Mouse (Mus musculus) MEL (cell line): ENCODE results near the gene Loxl3. TPM values are rescaled to one million over a fixed set of nuclear protein-coding genes. Genes with fewer than 3 reads are reported as not detected.

Experiments used
- DNase-seq: peaks from one replicate; pipeline ENCODE4 v3.0.0; 2011; ENCODE audit warnings: low read depth, low spot score
- H3K27ac ChIP-seq: 2 replicates; pipeline ENCODE4 v1.5.1; 2012; ENCODE audit warnings: low read depth, mild to moderate bottlenecking, control low read depth, low read length, moderate library complexity; ENCODE audit not compliant: control insufficient read depth
- H3K27me3 ChIP-seq, 2 experiments: fragments of 150-350 bp in 1 of 2; sonication (generic) in 1 of 2; 2 replicates each; pipeline ENCODE4 v1.6.1; 2012; ENCODE audit warnings: low read length in 2 of 2, mild to moderate bottlenecking in 2 of 2, improper control_type of control experiment in 1 of 2, moderate library complexity in 1 of 2; ENCODE audit not compliant: insufficient read depth in 2 of 2, control insufficient read depth in 1 of 2
- H3K36me3 ChIP-seq, 2 experiments: 2 replicates each; pipeline ENCODE4 v1.6.1; 2012 to 2014; ENCODE audit warnings: low read length in 2 of 2, improper control_type of control experiment in 1 of 2, inconsistent platforms in 1 of 2, mild to moderate bottlenecking in 1 of 2; ENCODE audit not compliant: insufficient read depth in 2 of 2, control insufficient read depth in 1 of 2
- H3K4me1 ChIP-seq, 2 experiments: fragments of 150-350 bp in 1 of 2; sonication (generic) in 1 of 2; 2 replicates each; pipeline ENCODE4 v1.6.1; 2012; ENCODE audit warnings: low read length in 2 of 2, improper control_type of control experiment in 1 of 2, mild to moderate bottlenecking in 1 of 2; ENCODE audit not compliant: insufficient read depth in 2 of 2, control insufficient read depth in 1 of 2
- H3K4me3 ChIP-seq, 2 experiments: fragments of 150-350 bp in 1 of 2; sonication (generic) in 1 of 2; 2 replicates each; pipeline ENCODE4 v1.5.1; 2012; ENCODE audit warnings: low read depth in 2 of 2, low read length in 2 of 2, mild to moderate bottlenecking in 2 of 2, moderate library complexity in 2 of 2, control low read depth in 1 of 2, improper control_type of control experiment in 1 of 2; ENCODE audit not compliant: control insufficient read depth in 1 of 2, insufficient read depth in 1 of 2
- H3K79me2 ChIP-seq: 2 replicates; pipeline ENCODE4 v1.6.1; 2012; ENCODE audit warnings: mild to moderate bottlenecking, low read length, moderate library complexity; ENCODE audit not compliant: control insufficient read depth, poor library complexity, insufficient read depth
- H3K9ac ChIP-seq: 2 replicates; pipeline ENCODE4 v1.6.1; 2012; ENCODE audit warnings: low read depth, mild to moderate bottlenecking, control low read depth, low read length, moderate library complexity; ENCODE audit not compliant: control insufficient read depth, poor library complexity, severe bottlenecking
- H3K9me3 ChIP-seq: fragments of 150-350 bp; sonication (generic); replicated peaks from 2 replicates; pipeline ENCODE4 v1.6.1; 2012; ENCODE audit warnings: mild to moderate bottlenecking, low read length, improper control_type of control experiment, moderate library complexity; ENCODE audit not compliant: insufficient read depth
- BHLHE40 ChIP-seq: IDR thresholded peaks from 2 replicates; pipeline ENCODE4 v1.6.1; 2012; ENCODE audit warnings: low read depth, mild to moderate bottlenecking, inconsistent platforms, low read length, improper control_type of control experiment, borderline replicate concordance
- CHD2 ChIP-seq: IDR thresholded peaks from 2 replicates; pipeline ENCODE4 v1.6.1; 2011; ENCODE audit warnings: low read length, improper control_type of control experiment
- ELF1 ChIP-seq: IDR thresholded peaks from 2 replicates; pipeline ENCODE4 v1.6.1; 2014; ENCODE audit warnings: low read depth, mild to moderate bottlenecking, inconsistent platforms, low read length, improper control_type of control experiment, moderate library complexity
- GATA1 ChIP-seq: IDR thresholded peaks from 2 replicates; pipeline ENCODE4 v1.6.1; 2011; ENCODE audit warnings: low read depth, low read length, improper control_type of control experiment
- HCFC1 ChIP-seq: IDR thresholded peaks from 2 replicates; pipeline ENCODE4 v1.6.1; 2012; ENCODE audit warnings: low read depth, mild to moderate bottlenecking, inconsistent platforms, low read length, improper control_type of control experiment, moderate library complexity
- MAX ChIP-seq: IDR thresholded peaks from 2 replicates; pipeline ENCODE4 v1.6.1; 2011; ENCODE audit warnings: low read length, improper control_type of control experiment
- MYB ChIP-seq: IDR thresholded peaks from 2 replicates; pipeline ENCODE4 v1.6.1; 2011; ENCODE audit warnings: mild to moderate bottlenecking, low read depth, low read length, improper control_type of control experiment
- POLR2A ChIP-seq, 2 experiments: IDR thresholded peaks; 2 replicates each; pipeline ENCODE4 v1.6.1; 2011 to 2012; ENCODE audit warnings: low read length in 2 of 2, mild to moderate bottlenecking in 2 of 2, control low read depth in 1 of 2, improper control_type of control experiment in 1 of 2, low read depth in 1 of 2, moderate library complexity in 1 of 2; ENCODE audit not compliant: control insufficient read depth in 1 of 2, insufficient read depth in 1 of 2, poor library complexity in 1 of 2
- POLR2AphosphoS2 ChIP-seq: IDR thresholded peaks from 2 replicates; pipeline ENCODE4 v1.6.1; 2011; ENCODE audit warnings: low read length, improper control_type of control experiment
- RAD21 ChIP-seq: IDR thresholded peaks from 2 replicates; pipeline ENCODE4 v1.6.1; 2011; ENCODE audit warnings: mild to moderate bottlenecking, low read depth, low read length, improper control_type of control experiment
- SMC3 ChIP-seq: IDR thresholded peaks from 2 replicates; pipeline ENCODE4 v1.6.1; 2011; ENCODE audit warnings: low read depth, low read length, improper control_type of control experiment
- ZKSCAN1 ChIP-seq: IDR thresholded peaks from 2 replicates; pipeline ENCODE4 v1.6.1; 2012; ENCODE audit warnings: low read depth, mild to moderate bottlenecking, inconsistent platforms, low read length, improper control_type of control experiment, moderate library complexity
- ZNF384 ChIP-seq: IDR thresholded peaks from 2 replicates; pipeline ENCODE4 v1.6.1; 2012; ENCODE audit warnings: low read depth, mild to moderate bottlenecking, inconsistent platforms, low read length, improper control_type of control experiment
- polyA plus RNA-seq, 2 experiments: library from polyadenylated mRNA; stranded (reverse) in 1 of 2; unstranded in 1 of 2; fragments of >175 nt in 1 of 2; fragments of >200 nt in 1 of 2; gene quantifications; 2 replicates each; pipeline versions ENCODE4 v1.2.1 to v1.2.4; 2012; ENCODE audit warnings: low replicate concordance in 2 of 2, low read depth in 1 of 2; ENCODE audit not compliant: insufficient read length in 2 of 2, insufficient read depth in 1 of 2, missing spikeins in 1 of 2
- total RNA-seq: library from RNA; depleted of rRNA; stranded (reverse); fragments of 300-350 nt; gene quantifications from 2 replicates; pipeline ENCODE4 v1.2.3, GENCODE M21; 2012

Loxl3 gene
- total and polyA plus RNA-seq, 3 experiments = 0.77 to 1.0 TPM; not detected in 1

- DNase-seq = no peak
- H3K36me3 ChIP-seq = peaks cover 0 to 9% of the 10 kb centered on the region in 2 experiments; a peak in 2 of 4 replicates
- H3K9me3 ChIP-seq = no peaks in the 10 kb centered on the region
- TF ChIP-seq SMC3 (no peak), ELF1 (no peak), HCFC1 (no peak), ZNF384 (no peak), MYB (no peak)
- TF ChIP-seq, all 39 proteins: peak for 0
- Histone ChIP-seq H3K27ac (no peak overlapping the region), H3K9ac (no peak overlapping the region), H3K4me1 (peaks cover 0 to 13% of the 10 kb centered on the region in 2 experiments; a peak in 2 of 4 replicates), H3K4me3 (no peak overlapping the region), H3K79me2 (peaks cover 11% of the 10 kb centered on the region), H3K27me3 (no peaks in the 10 kb centered on the region)
These were observed 46.2 kb downstream of the Loxl3 start for GRCm38 (mm10) chr6:83080210-83080609.

GRCm38 (mm10) chr6:83083497-83083896, 49.5 kb downstream of the Loxl3 start:
- Histone ChIP-seq H3K27ac (no peak overlapping the region), H3K79me2 (peaks cover 4% of the 10 kb centered on the region), H3K4me3 (no peak overlapping the region), H3K9ac (no peak overlapping the region), H3K36me3 (peaks cover 0 to 3% of the 10 kb centered on the region in 2 experiments; a peak in 1 of 4 replicates), H3K4me1 (peaks cover 0 to 9% of the 10 kb centered on the region in 2 experiments; a peak in 2 of 4 replicates), H3K27me3 (no peaks in the 10 kb centered on the region), H3K9me3 (no peaks in the 10 kb centered on the region)
- TF ChIP-seq ELF1 (no peak), GATA1 (no peak), POLR2AphosphoS2 (no peak), ZNF384 (no peak)
- no peak for DNase-seq

- TF ChIP-seq RAD21 = no peak
- TF ChIP-seq MYB = no peak
- TF ChIP-seq CHD2 = no peak
- no peak for TF ChIP-seq MAX
- TF ChIP-seq ZKSCAN1 = no peak
- no peak for TF ChIP-seq BHLHE40
- TF ChIP-seq POLR2A (IDR thresholded peaks at IDR 0.05; ENCODE audit: control insufficient read depth in 1 of 2, insufficient read depth in 1 of 2, low read depth in 1 of 2, low read length in 2 of 2, poor library complexity in 1 of 2) = no peak
- TF ChIP-seq, all 39 proteins: peak for 0
- H3K27me3 ChIP-seq = no peaks in the 10 kb centered on the region
These were observed 50.5 kb downstream of the Loxl3 start for GRCm38 (mm10) chr6:83084477-83084876.

More at GRCm38 (mm10) chr6:83084477-83084876, 50.5 kb downstream of the Loxl3 start:
- peaks cover 0 to 3% of the 10 kb centered on the region in 2 experiments; a peak in 2 of 4 replicates for H3K4me1 ChIP-seq
- no peaks in the 10 kb centered on the region for H3K36me3 ChIP-seq
- no peaks in the 10 kb centered on the region for H3K9me3 ChIP-seq
- no peak for DNase-seq
- H3K4me3 ChIP-seq = no peak overlapping the region
- no peak overlapping the region for H3K27ac ChIP-seq
- no peak overlapping the region for H3K9ac ChIP-seq
- no peaks in the 10 kb centered on the region for H3K79me2 ChIP-seq
